ENCODE assay signal across 23 mouse cellular contexts in genomic region chr1:70265920-70266505, GRCm38 (mm10).
DNase-seq lines count a peak whose midpoint lies in the region; ATAC-seq lines count a peak whose summit lies in the region.
"Had no signal": no experiment of that assay in that cellular context is flagged by ENCODE, and none has a peak within 500 bp of the region (broad histone marks: within the 10 kb centered on the region; RNA-seq: fewer than 3 reads in every experiment).

No protein-coding gene starts in this region.

- H3K27me3 ChIP-seq in hindbrain, embryonic 11.5 days (ENCODE audit: control insufficient read depth, insufficient read depth, low read length) = no peaks in the 10 kb centered on the region
- no peaks in the 10 kb centered on the region for H3K27me3 ChIP-seq in hindbrain, embryonic 16.5 days (replicated peaks; ENCODE audit: control insufficient read depth, insufficient read depth, low read length)
- no peaks in the 10 kb centered on the region for H3K27me3 ChIP-seq in neural tube, embryonic 12.5 days (replicated peaks)
- no peaks in the 10 kb centered on the region for H3K27me3 ChIP-seq in neural tube, embryonic 15.5 days (replicated peaks)
- no peaks in the 10 kb centered on the region for H3K27me3 ChIP-seq in forebrain, embryonic 15.5 days
- no peaks in the 10 kb centered on the region for H3K27me3 ChIP-seq in heart, embryonic 10.5 days (ENCODE audit: insufficient read depth, poor library complexity, severe bottlenecking)
- H3K27me3 ChIP-seq: embryonic facial prominence, embryonic 12.5 days; limb, embryonic 15.5 days; liver, embryonic 15.5 days; neural tube, embryonic 13.5 days had no signal

- H3K27ac ChIP-seq in hindbrain, embryonic 11.5 days (ENCODE audit: low read depth, low read length) = no peak overlapping the region
- no peak overlapping the region for H3K27ac ChIP-seq in hindbrain, embryonic 16.5 days (ENCODE audit: low read depth, low read length)
- H3K27ac ChIP-seq in neural tube, embryonic 12.5 days = no peak overlapping the region
- H3K27ac ChIP-seq in neural tube, embryonic 15.5 days (replicated peaks) = no peak overlapping the region
- no peak overlapping the region for H3K27ac ChIP-seq in forebrain, embryonic 15.5 days (replicated peaks)
- H3K27ac ChIP-seq in heart, embryonic 10.5 days = no peak overlapping the region
- H3K27ac ChIP-seq: embryonic facial prominence, embryonic 12.5 days; limb, embryonic 15.5 days; liver, embryonic 15.5 days; macrophage; neural tube, embryonic 13.5 days had no signal

- intact Hi-C loops in gastrocnemius, postnatal 36 days (cut with DNase I) = no loop called here

- no peak overlapping the region for H3K4me3 ChIP-seq in hindbrain, embryonic 11.5 days (ENCODE audit: low read depth, low read length)
- H3K4me3 ChIP-seq in hindbrain, embryonic 16.5 days (ENCODE audit: low read length) = no peak overlapping the region
- no peak overlapping the region for H3K4me3 ChIP-seq in neural tube, embryonic 12.5 days
- no peak overlapping the region for H3K4me3 ChIP-seq in neural tube, embryonic 15.5 days (replicated peaks)
- no peak overlapping the region for H3K4me3 ChIP-seq in forebrain, embryonic 15.5 days
- H3K4me3 ChIP-seq in heart, embryonic 10.5 days = no peak overlapping the region
- H3K4me3 ChIP-seq: embryonic facial prominence, embryonic 12.5 days; erythroblast, embryonic 14.5 days; limb, embryonic 15.5 days; liver, embryonic 15.5 days; neural tube, embryonic 13.5 days had no signal

- H3K9me3 ChIP-seq in hindbrain, embryonic 11.5 days (ENCODE audit: control insufficient read depth, low read length) = no peaks in the 10 kb centered on the region
- H3K9me3 ChIP-seq in hindbrain, embryonic 16.5 days (ENCODE audit: control insufficient read depth, low read length) = no peaks in the 10 kb centered on the region
- no peaks in the 10 kb centered on the region for H3K9me3 ChIP-seq in neural tube, embryonic 12.5 days
- no peaks in the 10 kb centered on the region for H3K9me3 ChIP-seq in neural tube, embryonic 15.5 days (replicated peaks)
- no peaks in the 10 kb centered on the region for H3K9me3 ChIP-seq in forebrain, embryonic 15.5 days
- H3K9me3 ChIP-seq in heart, embryonic 10.5 days = no peaks in the 10 kb centered on the region
- H3K9me3 ChIP-seq: embryonic facial prominence, embryonic 12.5 days; limb, embryonic 15.5 days; liver, embryonic 15.5 days; neural tube, embryonic 13.5 days had no signal

- DNase-seq in hindbrain, embryonic 11.5 days (ENCODE audit: low spot score) = peak; percentile 19
- no peak for DNase-seq in gastrocnemius, postnatal 36 days
- DNase-seq in heart, embryonic 10.5 days (ENCODE audit: low spot score) = no peak
- DNase-seq: adrenal gland, postnatal 36 days; B cell, adult 2 months; cerebellum, adult 2 months; cerebellum, postnatal 36 days; heart, postnatal 10 days; kidney, adult 11 months; kidney, postnatal 10 days; right cerebral cortex, postnatal 25 days; thymus, adult 2 months had no signal

- ATAC-seq in hindbrain, embryonic 11.5 days (ENCODE audit: low FRiP score) = peak; percentile 67; the same call in 1 of the 2 replicates
- no peak; the same call in 1 of the 2 replicates for ATAC-seq in hindbrain, embryonic 16.5 days
- peak; percentile 68 for ATAC-seq in neural tube, embryonic 12.5 days (ENCODE audit: low FRiP score, low read depth)
- ATAC-seq in neural tube, embryonic 15.5 days (ENCODE audit: low FRiP score) = no peak
- ATAC-seq in forebrain, embryonic 15.5 days (replicated peaks) = peak; percentile 68; the same call in 1 of the 2 replicates

- no peak overlapping the region for H3K4me2 ChIP-seq in hindbrain, embryonic 11.5 days (replicated peaks; ENCODE audit: low read depth, low read length)
- no peak overlapping the region for H3K4me2 ChIP-seq in hindbrain, embryonic 16.5 days (ENCODE audit: low read length)
- no peak overlapping the region for H3K4me2 ChIP-seq in neural tube, embryonic 12.5 days (replicated peaks)
- no peak overlapping the region for H3K4me2 ChIP-seq in neural tube, embryonic 15.5 days
- no peak overlapping the region for H3K4me2 ChIP-seq in forebrain, embryonic 15.5 days (replicated peaks)
- H3K4me2 ChIP-seq: embryonic facial prominence, embryonic 12.5 days; heart, embryonic 11.5 days; limb, embryonic 15.5 days; liver, embryonic 15.5 days; neural tube, embryonic 13.5 days had no signal

- no peaks in the 10 kb centered on the region for H3K4me1 ChIP-seq in hindbrain, embryonic 11.5 days (replicated peaks; ENCODE audit: control insufficient read depth, insufficient read depth, low read length)
- H3K4me1 ChIP-seq in hindbrain, embryonic 16.5 days (ENCODE audit: control insufficient read depth, insufficient read depth, low read depth, low read length) = no peaks in the 10 kb centered on the region
- 0 out of 2 replicates have a peak, but pooled peaks cover 5% of the 10 kb centered on the region for H3K4me1 ChIP-seq in neural tube, embryonic 12.5 days
- no peaks in the 10 kb centered on the region for H3K4me1 ChIP-seq in neural tube, embryonic 15.5 days
- H3K4me1 ChIP-seq in forebrain, embryonic 15.5 days = peaks cover 6% of the 10 kb centered on the region; the same call in 1 of the 2 replicates
- H3K4me1 ChIP-seq in heart, embryonic 10.5 days = no peaks in the 10 kb centered on the region
- H3K4me1 ChIP-seq: embryonic facial prominence, embryonic 12.5 days; limb, embryonic 15.5 days; liver, embryonic 15.5 days had no signal

- WGBS in hindbrain, embryonic 11.5 days = 78% methylated on average over 5 of the region's 5 CpGs
- WGBS in hindbrain, embryonic 16.5 days = 61% methylated on average over 5 of the region's 5 CpGs
- WGBS in neural tube, embryonic 12.5 days = 81% methylated on average over 5 of the region's 5 CpGs
- WGBS in neural tube, embryonic 15.5 days = 74% methylated on average over 5 of the region's 5 CpGs
- WGBS in forebrain, embryonic 15.5 days = 37% methylated on average over 5 of the region's 5 CpGs
- 80% methylated on average over 5 of the region's 5 CpGs for WGBS in heart, embryonic 10.5 days

- no peaks in the 10 kb centered on the region for H3K36me3 ChIP-seq in hindbrain, embryonic 11.5 days (ENCODE audit: control insufficient read depth, insufficient read depth, low read length)
- no peaks in the 10 kb centered on the region for H3K36me3 ChIP-seq in hindbrain, embryonic 16.5 days (ENCODE audit: control insufficient read depth, insufficient read depth, low read length)
- no peaks in the 10 kb centered on the region for H3K36me3 ChIP-seq in neural tube, embryonic 12.5 days
- no peaks in the 10 kb centered on the region for H3K36me3 ChIP-seq in neural tube, embryonic 15.5 days
- no peaks in the 10 kb centered on the region for H3K36me3 ChIP-seq in forebrain, embryonic 15.5 days
- H3K36me3 ChIP-seq in heart, embryonic 10.5 days = no peaks in the 10 kb centered on the region
- H3K36me3 ChIP-seq: embryonic facial prominence, embryonic 12.5 days; limb, embryonic 15.5 days; liver, embryonic 15.5 days; neural tube, embryonic 13.5 days had no signal

- H3K9ac ChIP-seq in hindbrain, embryonic 11.5 days (ENCODE audit: low read depth, low read length) = no peak overlapping the region
- H3K9ac ChIP-seq in hindbrain, embryonic 16.5 days (ENCODE audit: low read depth, low read length) = no peak overlapping the region
- H3K9ac ChIP-seq in neural tube, embryonic 12.5 days = no peak overlapping the region
- H3K9ac ChIP-seq in neural tube, embryonic 15.5 days (replicated peaks) = no peak overlapping the region
- no peak overlapping the region for H3K9ac ChIP-seq in forebrain, embryonic 15.5 days (replicated peaks)
- H3K9ac ChIP-seq: embryonic facial prominence, embryonic 12.5 days; limb, embryonic 15.5 days; liver, embryonic 15.5 days; neural tube, embryonic 13.5 days had no signal

Comparison
In these comparisons a context has a peak if more than half of its experiments do, and no peak if none do; other contexts are left out.
1. ATAC-seq: peak in hindbrain, embryonic 11.5 days (single experiment), neural tube, embryonic 12.5 days (single experiment) and forebrain, embryonic 15.5 days (single experiment); none in hindbrain, embryonic 16.5 days (single experiment) and neural tube, embryonic 15.5 days (single experiment).